Mouse (Mus musculus) MEL (cell line): ENCODE results near the gene Rpa2. TPM values are rescaled to one million over a fixed set of nuclear protein-coding genes. Genes with fewer than 3 reads are reported as not detected.

Experiments
- DNase-seq: peaks from one replicate; pipeline ENCODE4 v3.0.0; 2011; ENCODE audit warnings: low read depth, low spot score
- H3K27ac ChIP-seq: 2 replicates; pipeline ENCODE4 v1.5.1; 2012; ENCODE audit warnings: low read depth, mild to moderate bottlenecking, control low read depth, low read length, moderate library complexity; ENCODE audit not compliant: control insufficient read depth
- H3K27me3 ChIP-seq, 2 experiments: fragments of 150-350 bp in 1 of 2; sonication (generic) in 1 of 2; 2 replicates each; pipeline ENCODE4 v1.6.1; 2012; ENCODE audit warnings: low read length in 2 of 2, mild to moderate bottlenecking in 2 of 2, improper control_type of control experiment in 1 of 2, moderate library complexity in 1 of 2; ENCODE audit not compliant: insufficient read depth in 2 of 2, control insufficient read depth in 1 of 2
- H3K36me3 ChIP-seq, 2 experiments: 2 replicates each; pipeline ENCODE4 v1.6.1; 2012 to 2014; ENCODE audit warnings: low read length in 2 of 2, improper control_type of control experiment in 1 of 2, inconsistent platforms in 1 of 2, mild to moderate bottlenecking in 1 of 2; ENCODE audit not compliant: insufficient read depth in 2 of 2, control insufficient read depth in 1 of 2
- H3K4me1 ChIP-seq, 2 experiments: fragments of 150-350 bp in 1 of 2; sonication (generic) in 1 of 2; 2 replicates each; pipeline ENCODE4 v1.6.1; 2012; ENCODE audit warnings: low read length in 2 of 2, improper control_type of control experiment in 1 of 2, mild to moderate bottlenecking in 1 of 2; ENCODE audit not compliant: insufficient read depth in 2 of 2, control insufficient read depth in 1 of 2
- H3K4me3 ChIP-seq, 2 experiments: fragments of 150-350 bp in 1 of 2; sonication (generic) in 1 of 2; 2 replicates each; pipeline ENCODE4 v1.5.1; 2012; ENCODE audit warnings: low read depth in 2 of 2, low read length in 2 of 2, mild to moderate bottlenecking in 2 of 2, moderate library complexity in 2 of 2, control low read depth in 1 of 2, improper control_type of control experiment in 1 of 2; ENCODE audit not compliant: control insufficient read depth in 1 of 2, insufficient read depth in 1 of 2
- H3K79me2 ChIP-seq: 2 replicates; pipeline ENCODE4 v1.6.1; 2012; ENCODE audit warnings: mild to moderate bottlenecking, low read length, moderate library complexity; ENCODE audit not compliant: control insufficient read depth, poor library complexity, insufficient read depth
- H3K9ac ChIP-seq: 2 replicates; pipeline ENCODE4 v1.6.1; 2012; ENCODE audit warnings: low read depth, mild to moderate bottlenecking, control low read depth, low read length, moderate library complexity; ENCODE audit not compliant: control insufficient read depth, poor library complexity, severe bottlenecking
- H3K9me3 ChIP-seq: fragments of 150-350 bp; sonication (generic); replicated peaks from 2 replicates; pipeline ENCODE4 v1.6.1; 2012; ENCODE audit warnings: mild to moderate bottlenecking, low read length, improper control_type of control experiment, moderate library complexity; ENCODE audit not compliant: insufficient read depth
- ETS1 ChIP-seq: IDR thresholded peaks from 2 replicates; pipeline ENCODE4 v1.6.1; 2012; ENCODE audit warnings: low read depth, mild to moderate bottlenecking, inconsistent platforms, low read length, improper control_type of control experiment, moderate library complexity
- KAT2A ChIP-seq: conservative IDR thresholded peaks from 2 replicates; pipeline ENCODE4 v1.6.1; 2012; ENCODE audit warnings: low read depth, low read length, improper control_type of control experiment, inconsistent platforms
- MAFK ChIP-seq: IDR thresholded peaks from 2 replicates; pipeline ENCODE4 v1.6.1; 2011; ENCODE audit warnings: low read depth, mild to moderate bottlenecking, low read length, improper control_type of control experiment, borderline replicate concordance
- MEF2A ChIP-seq: IDR thresholded peaks from 2 replicates; pipeline ENCODE4 v1.6.1; 2014; ENCODE audit warnings: low read depth, mild to moderate bottlenecking, inconsistent platforms, low read length, improper control_type of control experiment; ENCODE audit not compliant: poor library complexity, insufficient replicate concordance, severe bottlenecking; ENCODE audit errors: extremely low read depth
- POLR2A ChIP-seq, 2 experiments: IDR thresholded peaks; 2 replicates each; pipeline ENCODE4 v1.6.1; 2011 to 2012; ENCODE audit warnings: low read length in 2 of 2, mild to moderate bottlenecking in 2 of 2, control low read depth in 1 of 2, improper control_type of control experiment in 1 of 2, low read depth in 1 of 2, moderate library complexity in 1 of 2; ENCODE audit not compliant: control insufficient read depth in 1 of 2, insufficient read depth in 1 of 2, poor library complexity in 1 of 2
- POLR2AphosphoS2 ChIP-seq: IDR thresholded peaks from 2 replicates; pipeline ENCODE4 v1.6.1; 2011; ENCODE audit warnings: low read length, improper control_type of control experiment
- POLR2AphosphoS5 ChIP-seq: IDR thresholded peaks from 2 replicates; pipeline ENCODE4 v1.6.1; 2012; ENCODE audit warnings: low read depth, borderline replicate concordance, mild to moderate bottlenecking, inconsistent platforms, low read length, moderate library complexity, mixed read lengths
- RCOR1 ChIP-seq: IDR thresholded peaks from 2 replicates; pipeline ENCODE4 v1.6.1; 2012; ENCODE audit warnings: low read depth, mild to moderate bottlenecking, inconsistent platforms, low read length, improper control_type of control experiment
- SIN3A ChIP-seq: IDR thresholded peaks from 2 replicates; pipeline ENCODE4 v1.6.1; 2012; ENCODE audit warnings: low read length, improper control_type of control experiment, inconsistent platforms
- SMC3 ChIP-seq: IDR thresholded peaks from 2 replicates; pipeline ENCODE4 v1.6.1; 2011; ENCODE audit warnings: low read depth, low read length, improper control_type of control experiment
- TAL1 ChIP-seq: IDR thresholded peaks from 2 replicates; pipeline ENCODE4 v1.6.1; 2012; ENCODE audit warnings: mild to moderate bottlenecking, inconsistent platforms, low read length, moderate library complexity, mixed read lengths
- TBP ChIP-seq: IDR thresholded peaks from 2 replicates; pipeline ENCODE4 v1.8.0; 2011; ENCODE audit warnings: low read depth, low read length, improper control_type of control experiment
- USF1 ChIP-seq: IDR thresholded peaks from 2 replicates; pipeline ENCODE4 v1.6.1; 2014; ENCODE audit warnings: low read depth, mild to moderate bottlenecking, inconsistent platforms, low read length, improper control_type of control experiment, moderate library complexity
- ZC3H11A ChIP-seq: IDR thresholded peaks from 2 replicates; pipeline ENCODE4 v1.6.1; 2012; ENCODE audit warnings: low read depth, mild to moderate bottlenecking, inconsistent platforms, low read length, improper control_type of control experiment
- ZKSCAN1 ChIP-seq: IDR thresholded peaks from 2 replicates; pipeline ENCODE4 v1.6.1; 2012; ENCODE audit warnings: low read depth, mild to moderate bottlenecking, inconsistent platforms, low read length, improper control_type of control experiment, moderate library complexity
- ZMIZ1 ChIP-seq: IDR thresholded peaks from 2 replicates; pipeline ENCODE4 v1.6.1; 2012; ENCODE audit warnings: low read depth, mild to moderate bottlenecking, inconsistent platforms, low read length, improper control_type of control experiment, moderate library complexity
- polyA plus RNA-seq, 2 experiments: library from polyadenylated mRNA; stranded (reverse) in 1 of 2; unstranded in 1 of 2; fragments of >175 nt in 1 of 2; fragments of >200 nt in 1 of 2; gene quantifications; 2 replicates each; pipeline versions ENCODE4 v1.2.1 to v1.2.4; 2012; ENCODE audit warnings: low replicate concordance in 2 of 2, low read depth in 1 of 2; ENCODE audit not compliant: insufficient read length in 2 of 2, insufficient read depth in 1 of 2, missing spikeins in 1 of 2
- total RNA-seq: library from RNA; depleted of rRNA; stranded (reverse); fragments of 300-350 nt; gene quantifications from 2 replicates; pipeline ENCODE4 v1.2.3, GENCODE M21; 2012

The Rpa2 gene
- total and polyA plus RNA-seq, 3 experiments = 103 to 119 TPM; not detected in 1

DNA sequence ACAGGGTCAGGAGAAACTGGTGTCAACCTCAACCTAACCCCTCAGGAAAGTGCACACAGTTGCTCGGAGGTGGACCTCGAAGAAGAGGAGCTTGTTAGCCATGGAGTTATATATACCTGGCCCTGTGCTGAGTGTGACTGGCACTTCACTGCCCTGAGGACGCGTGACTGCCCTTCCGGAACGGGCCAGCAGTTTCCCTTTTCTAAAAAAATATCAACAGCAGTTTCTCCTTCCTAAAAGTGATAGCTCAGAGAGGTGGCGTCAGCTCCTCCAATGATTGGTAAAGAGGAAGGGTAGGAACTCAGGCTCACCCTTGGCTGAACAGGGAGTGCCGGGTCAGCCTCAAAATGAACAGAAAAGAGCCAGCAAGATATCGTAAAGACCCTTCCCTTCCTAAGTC lies 25.9 kb downstream of the Rpa2 start (continued):
- TF ChIP-seq RCOR1 = no peak

DNA sequence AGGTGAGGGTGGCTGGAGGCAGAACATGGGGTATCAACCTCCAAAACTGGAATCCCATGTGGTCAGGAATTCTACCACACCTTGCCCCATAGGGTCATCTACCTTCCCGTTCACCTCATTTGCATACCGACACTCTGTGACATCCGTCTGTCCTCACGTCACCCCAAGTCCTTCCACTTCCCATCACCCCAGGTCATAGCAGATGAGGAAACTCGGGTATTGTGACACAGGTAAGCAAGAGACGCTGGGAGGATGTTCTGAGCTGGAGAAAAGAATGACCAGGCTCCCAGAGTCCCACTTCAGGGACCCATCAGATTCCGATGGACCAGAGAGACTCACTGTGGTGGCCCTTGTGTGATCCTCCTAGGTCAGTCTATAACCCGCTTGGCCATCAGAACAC lies 26.6 kb downstream of the Rpa2 start:
- Histone ChIP-seq H3K4me1 (peaks cover 5 to 33% of the 10 kb centered on the region in 2 experiments; a peak in 3 of 4 replicates), H3K27me3 (no peaks in the 10 kb centered on the region), H3K79me2 (no peaks in the 10 kb centered on the region), H3K36me3 (peaks cover 0 to 7% of the 10 kb centered on the region in 2 experiments; a peak in 1 of 4 replicates), H3K4me3 (peak overlapping the region; percentile 65 to 91), H3K9ac (0 out of 2 replicates have a peak overlapping the region, but pooled peaks have one; percentile 4), H3K27ac (no peak overlapping the region), H3K9me3 (no peaks in the 10 kb centered on the region)
- TF ChIP-seq TAL1 (no peak), POLR2A (IDR thresholded peaks at IDR 0.05; ENCODE audit: control insufficient read depth in 1 of 2, insufficient read depth in 1 of 2, low read depth in 1 of 2, low read length in 2 of 2, poor library complexity in 1 of 2) (no peak), ZC3H11A (no peak), TBP (no peak), MEF2A (no peak)
- DNase-seq = peak; percentile 45

DNA sequence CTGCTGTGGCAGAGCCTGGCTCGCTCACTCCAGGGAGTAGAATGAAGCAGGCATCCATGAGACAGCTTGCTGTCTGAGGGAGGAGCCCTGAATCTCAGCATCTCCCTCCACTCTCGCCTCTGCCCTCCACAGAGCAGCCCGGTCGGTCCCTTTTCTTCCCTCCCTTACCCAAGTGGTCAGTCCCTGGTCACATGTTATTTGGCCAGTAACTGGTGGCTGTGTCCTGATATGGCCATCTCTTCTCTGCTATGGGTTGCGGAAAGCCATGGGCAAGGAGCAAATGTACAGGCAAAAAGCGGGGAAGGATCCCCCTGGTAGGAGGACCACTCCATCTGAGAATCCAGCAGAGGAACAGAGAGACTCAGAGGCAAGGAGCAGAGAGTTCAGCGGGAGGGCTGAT lies 27.0 kb downstream of the Rpa2 start:
- H3K79me2 ChIP-seq = no peaks in the 10 kb centered on the region
- no peak overlapping the region for H3K27ac ChIP-seq
- DNase-seq = peak; percentile 40
- H3K4me1 ChIP-seq = peaks cover 5 to 33% of the 10 kb centered on the region in 2 experiments; a peak in 3 of 4 replicates
- H3K9ac ChIP-seq = peak overlapping the region; percentile 48
- H3K36me3 ChIP-seq = peaks cover 0 to 7% of the 10 kb centered on the region in 2 experiments; a peak in 1 of 4 replicates
- peak overlapping the region; percentile 65 to 91 for H3K4me3 ChIP-seq
- H3K27me3 ChIP-seq = no peaks in the 10 kb centered on the region
- TF ChIP-seq ZC3H11A = no peak
- TF ChIP-seq SIN3A = no peak
- no peak for TF ChIP-seq KAT2A
- TF ChIP-seq ZMIZ1 = no peak
- TF ChIP-seq USF1 = no peak
- no peak for TF ChIP-seq POLR2AphosphoS5
- no peak for TF ChIP-seq POLR2AphosphoS2
- no peak for TF ChIP-seq MAFK
- TF ChIP-seq SMC3 = no peak
- TF ChIP-seq ETS1 = no peak
- no peak for TF ChIP-seq TBP
- TF ChIP-seq ZKSCAN1 = no peak
- no peaks in the 10 kb centered on the region for H3K9me3 ChIP-seq
